Mouse (Mus musculus): Measurements from ENCODE around the gene Etv6.

Etv6 gene

DNA sequence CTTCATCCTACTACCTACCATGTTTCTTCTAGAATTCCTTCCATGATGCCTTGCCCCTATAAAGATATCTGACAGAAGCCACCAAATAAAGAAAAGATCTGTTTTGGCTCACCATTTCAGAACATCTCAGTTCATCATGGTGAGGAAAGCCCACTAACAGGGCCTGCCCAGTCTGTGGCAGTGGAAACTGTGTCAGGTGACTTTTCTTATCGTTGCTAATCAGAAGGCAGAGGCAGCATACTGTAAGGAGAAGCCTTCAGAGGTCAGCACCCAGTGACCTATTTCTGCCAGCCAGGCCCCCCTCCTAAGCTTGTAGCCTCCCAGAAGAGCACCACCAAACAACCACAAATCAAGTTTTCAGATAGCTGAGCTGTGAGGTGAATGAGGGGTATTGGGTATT is 135.7 kb downstream of the Etv6 start:
- no peak for DNase-seq (ENCODE audit: low spot score in 2 of 2)

DNA sequence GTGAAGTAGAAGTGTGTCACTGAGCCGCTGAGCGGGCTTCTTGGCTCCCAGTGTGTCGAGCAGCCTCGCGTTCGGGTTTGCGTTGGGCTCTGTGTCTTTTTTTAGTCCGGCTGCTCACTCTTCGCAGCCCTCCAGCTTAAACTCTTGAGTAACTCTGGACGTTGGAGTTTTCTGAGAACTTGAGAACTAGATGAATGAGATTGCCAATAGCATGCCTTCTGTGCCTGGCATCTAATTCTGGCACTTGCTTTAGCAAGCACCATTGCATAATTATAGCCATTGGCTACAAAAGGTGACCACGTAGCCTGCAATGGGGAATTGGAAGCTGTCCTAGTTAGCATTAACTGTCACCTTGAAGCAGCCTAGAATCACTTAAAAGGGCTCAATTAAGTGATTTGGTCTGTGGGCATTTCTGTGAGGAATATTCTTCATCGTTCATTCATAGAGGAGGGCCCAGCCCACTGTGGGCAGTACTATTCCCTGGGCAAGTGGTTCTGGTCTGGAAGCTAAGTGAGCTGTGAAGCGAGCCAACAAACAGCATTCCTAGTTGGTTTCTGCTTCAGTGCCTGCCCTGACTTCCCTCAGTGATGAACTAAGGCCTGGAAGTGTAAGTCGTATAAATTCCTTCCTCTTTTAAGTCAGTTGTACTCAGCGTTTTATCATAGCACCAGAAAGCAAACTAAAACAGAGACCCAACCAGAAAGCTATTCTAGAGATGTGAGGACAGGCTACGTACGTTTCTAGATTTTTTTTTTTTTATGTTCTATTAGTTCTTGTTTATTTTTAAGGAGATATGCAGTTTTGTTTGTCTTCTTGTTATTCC is 136.6 kb downstream of the Etv6 start:
- DNase-seq (ENCODE audit: low spot score in 2 of 2): peak; percentile 35 to 43

GRCm38 (mm10) chr6:134173439-134173838 is 137.9 kb downstream of the Etv6 start:
- no peak for DNase-seq (ENCODE audit: low spot score in 2 of 2)

DNA sequence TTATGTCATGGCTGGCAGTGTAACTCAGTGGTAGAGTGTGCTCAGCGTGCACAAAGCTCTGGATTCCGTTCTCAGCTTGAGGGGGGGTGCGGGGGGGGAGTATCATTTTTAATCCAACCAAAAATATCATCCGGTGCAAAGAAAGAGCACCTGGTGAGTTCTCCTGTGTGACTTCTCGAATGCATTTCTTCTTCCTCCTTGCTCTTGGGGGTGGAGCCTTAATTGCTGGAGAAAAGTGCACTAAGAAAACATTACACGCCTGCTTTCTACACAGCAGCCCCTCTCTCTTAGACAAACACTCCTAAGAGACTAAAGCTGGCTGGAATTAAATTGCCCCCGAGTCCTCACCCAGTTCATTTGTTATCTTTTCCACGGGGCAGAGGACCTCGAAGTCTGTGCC is 139.6 kb downstream of the Etv6 start:
- no peak for DNase-seq (ENCODE audit: low spot score in 2 of 2)

DNA sequence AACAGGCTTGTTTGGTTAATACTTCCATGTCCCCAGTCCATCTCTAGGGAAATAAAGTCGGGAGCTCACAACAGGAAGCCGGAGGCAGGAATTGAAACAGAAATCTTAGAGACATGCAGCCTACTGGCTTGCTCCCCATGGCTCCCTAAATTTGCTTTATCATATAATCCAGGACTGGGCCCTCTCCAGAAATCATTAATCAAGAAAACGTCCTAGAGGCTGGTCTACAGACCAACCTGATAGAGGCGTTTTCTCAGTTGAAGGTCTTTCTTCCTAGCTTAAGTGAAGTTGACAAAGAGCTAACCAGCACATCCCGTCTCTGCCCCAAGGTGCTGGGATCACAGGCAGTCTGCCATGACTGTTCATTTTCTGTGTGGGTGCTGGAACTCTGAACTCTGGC is 141.7 kb downstream of the Etv6 start:
- DNase-seq (ENCODE audit: low spot score in 2 of 2): no peak

GRCm38 (mm10) chr6:134182301-134182948 is 146.9 kb downstream of the Etv6 start:
- DNase-seq (ENCODE audit: low spot score in 2 of 2): peak; percentile 34 to 55

- DNase-seq (ENCODE audit: low spot score in 2 of 2): no peak
Observed at GRCm38 (mm10) chr6:134183592-134184342, 148.3 kb downstream of the Etv6 start.

GRCm38 (mm10) chr6:134186286-134186903 is 150.9 kb downstream of the Etv6 start:
- no peak for DNase-seq (ENCODE audit: low spot score in 2 of 2)

- no peak for DNase-seq (ENCODE audit: low spot score in 2 of 2)
Observed at GRCm38 (mm10) chr6:134188719-134189118, 153.2 kb downstream of the Etv6 start.

DNA sequence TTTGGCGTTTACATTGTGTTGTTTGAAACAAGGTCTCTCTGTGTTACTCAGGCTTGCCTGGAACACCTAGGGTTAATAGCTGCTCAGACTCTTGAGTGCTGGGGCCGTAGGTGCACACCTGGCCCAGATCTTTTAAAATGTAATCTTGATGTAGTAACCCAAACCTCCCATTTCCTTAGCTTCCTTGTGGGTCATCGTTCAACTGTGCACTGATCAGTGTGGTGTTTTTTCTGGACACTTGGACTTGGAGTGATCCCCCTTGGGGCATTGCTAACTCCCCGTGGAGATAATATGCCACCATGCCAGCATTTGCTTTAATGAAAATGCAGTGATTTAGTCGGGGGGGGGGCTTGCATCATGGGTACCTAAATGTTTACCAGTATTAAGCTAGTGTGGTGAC is 153.7 kb downstream of the Etv6 start:
- no peak for DNase-seq (ENCODE audit: low spot score in 2 of 2)

- DNase-seq (ENCODE audit: low spot score in 2 of 2): peak; percentile 29 to 30
Observed at GRCm38 (mm10) chr6:134189575-134190132, 154.2 kb downstream of the Etv6 start.

DNA sequence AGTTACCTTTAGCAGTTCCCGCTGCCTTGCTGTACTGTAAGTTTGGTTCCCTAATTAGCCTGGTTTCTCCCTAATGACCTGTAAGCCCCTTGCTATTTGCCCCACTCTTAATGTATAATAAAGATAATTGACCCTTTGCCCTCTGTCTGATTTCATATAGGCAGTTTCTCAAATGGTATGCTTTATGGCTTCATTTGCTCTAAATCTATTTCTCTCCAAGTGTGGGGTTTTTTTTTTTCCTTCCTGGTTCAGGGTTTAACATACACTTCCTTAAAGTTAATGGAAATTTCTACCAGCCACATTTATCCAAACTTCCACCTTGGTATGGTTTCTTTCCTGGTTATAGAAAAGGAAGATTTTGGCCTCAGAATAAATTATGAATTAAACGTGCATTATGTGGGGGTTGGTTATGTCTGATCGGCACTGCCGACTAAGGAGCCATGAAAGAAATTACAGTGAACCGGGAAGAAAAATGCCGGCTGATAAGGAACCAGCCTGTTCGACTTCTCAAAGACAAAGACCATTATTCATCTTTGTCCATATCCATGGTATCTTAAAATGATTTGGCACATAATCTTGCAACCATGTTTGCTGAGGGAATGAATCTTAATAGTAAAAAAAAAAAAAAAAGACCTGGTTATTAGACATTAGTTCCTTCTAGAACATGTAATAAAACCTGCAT is 155.2 kb downstream of the Etv6 start:
- no peak for DNase-seq (ENCODE audit: low spot score in 2 of 2)

- no peak for DNase-seq (ENCODE audit: low spot score in 2 of 2)
Observed at GRCm38 (mm10) chr6:134192710-134193109, 157.2 kb downstream of the Etv6 start.

GRCm38 (mm10) chr6:134199895-134200294 is 164.4 kb downstream of the Etv6 start:
- no peak for DNase-seq (ENCODE audit: low spot score in 2 of 2)

- DNase-seq (ENCODE audit: low spot score in 2 of 2): no peak
Observed at GRCm38 (mm10) chr6:134200577-134200976, 165.1 kb downstream of the Etv6 start.

DNA sequence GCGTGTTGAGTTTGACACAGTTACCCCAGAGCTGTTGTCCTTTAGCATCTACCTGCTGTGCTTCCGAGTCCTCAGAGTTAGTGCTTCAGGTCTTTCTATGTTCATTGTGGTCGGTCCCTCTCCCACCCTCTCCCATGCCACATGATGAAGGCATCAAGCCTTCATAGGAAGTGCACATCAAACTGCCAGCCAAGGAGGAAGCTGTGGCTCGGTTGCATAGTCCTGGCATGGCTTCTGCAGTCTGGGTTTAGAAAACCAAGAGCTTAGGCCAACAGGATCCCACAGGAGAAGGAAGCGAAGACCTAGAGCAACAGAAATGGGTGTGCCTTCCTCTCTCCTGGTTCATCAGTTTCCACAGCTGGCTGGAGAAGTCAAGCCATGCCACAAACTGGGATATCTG is 166.7 kb downstream of the Etv6 start:
- DNase-seq (ENCODE audit: low spot score in 2 of 2): no peak

DNA sequence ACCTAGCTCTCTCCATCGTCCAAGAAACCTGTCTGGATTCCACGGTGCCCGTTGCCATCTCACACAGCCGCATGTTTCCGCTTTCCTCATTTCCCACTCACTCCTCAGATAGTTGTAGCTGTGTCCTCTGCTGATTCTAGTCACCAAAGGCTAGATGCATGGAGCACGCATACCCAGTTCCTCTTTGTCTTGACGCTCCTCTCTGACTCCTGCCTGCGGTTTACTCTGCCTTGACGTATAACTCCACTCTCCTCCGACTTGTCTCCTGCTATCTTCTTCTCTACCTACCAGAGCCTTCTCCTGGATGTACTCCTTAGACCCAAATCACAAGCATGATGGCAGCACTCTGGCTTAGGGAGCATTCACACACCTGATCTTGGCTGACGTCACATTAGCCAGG is 169.7 kb downstream of the Etv6 start:
- DNase-seq (ENCODE audit: low spot score in 2 of 2): no peak

GRCm38 (mm10) chr6:134205726-134206125 is 170.2 kb downstream of the Etv6 start:
- DNase-seq (ENCODE audit: low spot score in 2 of 2): no peak

- no peak for DNase-seq (ENCODE audit: low spot score in 2 of 2)
Observed at GRCm38 (mm10) chr6:134206251-134206650, 170.8 kb downstream of the Etv6 start.

GRCm38 (mm10) chr6:134207391-134208179 is 172.1 kb downstream of the Etv6 start:
- DNase-seq (ENCODE audit: low spot score in 2 of 2): peak; percentile 70 to 71
